Mouse (Mus musculus) G1E (cell line): Measurements from ENCODE around the gene Ppil4.

Experiments
- CTCF ChIP-seq: IDR thresholded peaks from 2 replicates; pipeline ENCODE4 v1.5.1; 2012; ENCODE audit warnings: low read depth, low read length, inconsistent platforms, mixed read lengths
- GATA1 ChIP-seq: IDR thresholded peaks from 2 replicates; pipeline ENCODE4 v1.6.1; 2012; ENCODE audit warnings: borderline replicate concordance, low read length, inconsistent platforms, mixed read lengths
- POLR2AphosphoS5 ChIP-seq: IDR thresholded peaks from 2 replicates; pipeline ENCODE4 v1.6.1; 2012; ENCODE audit warnings: low read depth, low read length, inconsistent platforms; ENCODE audit not compliant: insufficient replicate concordance
- TAL1 ChIP-seq: conservative IDR thresholded peaks from 2 replicates; pipeline ENCODE4 v1.6.1; 2012; ENCODE audit warnings: low read depth, low read length, inconsistent platforms, mixed read lengths

- no peak for TF ChIP-seq TAL1
- no peak for TF ChIP-seq CTCF
- TF ChIP-seq POLR2AphosphoS5: no peak
- no peak for TF ChIP-seq GATA1
Measured at GRCm38 (mm10) chr10:7847166-7847605, 54.5 kb downstream of the Ppil4 start.
